Mouse (Mus musculus) limb, embryonic 11.5 days (tissue): ENCODE data around the gene Kif5c. TPM values are rescaled to one million over a fixed set of nuclear protein-coding genes. Genes with fewer than 3 reads are reported as not detected.
A peak's percentile ranks its signal among the peaks of the same experiment; 100 is the strongest.

Experiments
- ATAC-seq: fragments of 200-750 bp; cut with Nextera tagmentation; 2 replicates; pipeline ENCODE4 v1.8.0; 2017; ENCODE audit warnings: low read depth; ENCODE audit not compliant: insufficient number of reproducible peaks, low FRiP score, low TSS enrichment
- DNase-seq: peaks from one replicate; pipeline ENCODE4 v3.0.0-alpha.2; 2015; ENCODE audit warnings: low spot score
- H3K27ac ChIP-seq: fragments of 300-500 bp; sonication (generic); replicated peaks from 2 replicates; pipeline ENCODE4 v1.5.1; 2014; ENCODE audit warnings: low read depth, mild to moderate bottlenecking, low read length
- H3K27me3 ChIP-seq: fragments of 300-500 bp; sonication (generic); 2 replicates; pipeline ENCODE4 v1.6.1; 2014; ENCODE audit warnings: mild to moderate bottlenecking, low read length, mixed read lengths; ENCODE audit not compliant: control insufficient read depth, insufficient read depth
- H3K36me3 ChIP-seq: fragments of 300-500 bp; sonication (generic); 2 replicates; pipeline ENCODE4 v1.6.1; 2014; ENCODE audit warnings: mild to moderate bottlenecking, low read length, moderate library complexity, mixed read lengths; ENCODE audit not compliant: control insufficient read depth, insufficient read depth
- H3K4me1 ChIP-seq: fragments of 300-500 bp; sonication (generic); 2 replicates; pipeline ENCODE4 v1.6.1; 2014; ENCODE audit warnings: low read length, mixed read lengths; ENCODE audit not compliant: control insufficient read depth, insufficient read depth
- H3K4me2 ChIP-seq: fragments of 300-500 bp; sonication (generic); 2 replicates; pipeline ENCODE4 v1.6.1; 2014; ENCODE audit warnings: low read depth, mild to moderate bottlenecking, moderate library complexity; ENCODE audit not compliant: severe bottlenecking
- H3K4me3 ChIP-seq: fragments of 300-500 bp; sonication (generic); 2 replicates; pipeline ENCODE4 v1.5.1; 2014; ENCODE audit warnings: low read depth, low read length
- H3K9ac ChIP-seq: fragments of 300-500 bp; sonication (generic); 2 replicates; pipeline ENCODE4 v1.6.1; 2014; ENCODE audit warnings: mild to moderate bottlenecking, low read length
- H3K9me3 ChIP-seq: fragments of 300-500 bp; sonication (generic); 2 replicates; pipeline ENCODE4 v1.6.1; 2016; ENCODE audit warnings: low read length; ENCODE audit not compliant: control insufficient read depth
- WGBS: fragments of 180-500 bp; shearing (Covaris S2); extraction: QIAGEN DNeasy Blood & Tissue Kit; methylation state at CpG from one replicate; pipeline ENCODE4 v1.1.7; 2014; 5-methylcytosine and 5-hydroxymethylcytosine counted together
- polyA plus RNA-seq: library from polyadenylated mRNA; unstranded; fragments of >200 nt; fragmentation: Nextera tagmentation; extraction: Ambion mirVana; gene quantifications from 2 replicates; pipeline ENCODE4 v1.2.1, GENCODE M21; 2014

Gene Kif5c
- polyA plus RNA-seq, 1 experiment from 2014 or later = 15.2 TPM

GRCm38 (mm10) chr2:49770440-49770839 is 151.3 kb downstream of the Kif5c start:
- ATAC-seq (no peak), DNase-seq (no peak)
- Histone ChIP-seq H3K9me3 (no peaks in the 10 kb centered on the region), H3K27ac (no peak overlapping the region), H3K4me2 (no peak overlapping the region), H3K36me3 (peaks cover 2% of the 10 kb centered on the region; the same call in 1 of the 2 replicates), H3K4me3 (no peak overlapping the region), H3K27me3 (no peaks in the 10 kb centered on the region), H3K9ac (no peak overlapping the region), H3K4me1 (no peaks in the 10 kb centered on the region)
- 86% methylated on average over 5 of the region's 5 CpGs for WGBS

- H3K4me2 ChIP-seq = no peak overlapping the region
- no peak overlapping the region for H3K4me3 ChIP-seq
- no peak for ATAC-seq
- H3K36me3 ChIP-seq = peaks cover 2% of the 10 kb centered on the region; the same call in 1 of the 2 replicates
- H3K4me1 ChIP-seq = no peaks in the 10 kb centered on the region
- no peaks in the 10 kb centered on the region for H3K27me3 ChIP-seq
- H3K9ac ChIP-seq = no peak overlapping the region
- no peak overlapping the region for H3K27ac ChIP-seq
- H3K9me3 ChIP-seq = no peaks in the 10 kb centered on the region
- DNase-seq = no peak
- WGBS = 77% methylated on average over 11 of the region's 11 CpGs
These were observed 152.1 kb downstream of the Kif5c start for GRCm38 (mm10) chr2:49771172-49771571.

- ATAC-seq = no peak
These were observed 154.3 kb downstream of the Kif5c start for GRCm38 (mm10) chr2:49773194-49773931.

GRCm38 (mm10) chr2:49774180-49774579 is 155.1 kb downstream of the Kif5c start:
- Histone ChIP-seq H3K4me3 (no peak overlapping the region), H3K9ac (no peak overlapping the region), H3K9me3 (no peaks in the 10 kb centered on the region), H3K36me3 (no peaks in the 10 kb centered on the region), H3K27me3 (no peaks in the 10 kb centered on the region), H3K27ac (no peak overlapping the region), H3K4me1 (no peaks in the 10 kb centered on the region), H3K4me2 (no peak overlapping the region)
- ATAC-seq = no peak
- no peak for DNase-seq

More at GRCm38 (mm10) chr2:49773194-49773931, 154.3 kb downstream of the Kif5c start:
- H3K4me1 ChIP-seq = no peaks in the 10 kb centered on the region
- no peak overlapping the region for H3K27ac ChIP-seq
- no peaks in the 10 kb centered on the region for H3K27me3 ChIP-seq
- no peaks in the 10 kb centered on the region for H3K9me3 ChIP-seq
- no peak for DNase-seq
- 88% methylated on average over 10 of the region's 10 CpGs for WGBS
- no peak overlapping the region for H3K4me3 ChIP-seq
- H3K4me2 ChIP-seq = no peak overlapping the region
- H3K36me3 ChIP-seq = peaks cover under 1% of the 10 kb centered on the region; the same call in 1 of the 2 replicates
- no peak overlapping the region for H3K9ac ChIP-seq

- ATAC-seq (no peak), DNase-seq (no peak)
- Histone ChIP-seq H3K4me1 (no peaks in the 10 kb centered on the region), H3K9ac (no peak overlapping the region), H3K4me2 (no peak overlapping the region), H3K9me3 (no peaks in the 10 kb centered on the region), H3K36me3 (no peaks in the 10 kb centered on the region), H3K27ac (no peak overlapping the region), H3K4me3 (no peak overlapping the region), H3K27me3 (no peaks in the 10 kb centered on the region)
- 89% methylated on average over 4 of the region's 4 CpGs for WGBS
These were observed 156.1 kb downstream of the Kif5c start for GRCm38 (mm10) chr2:49775187-49775586.

- DNase-seq = no peak
- no peaks in the 10 kb centered on the region for H3K9me3 ChIP-seq
- no peak for ATAC-seq
- no peak overlapping the region for H3K9ac ChIP-seq
- no peaks in the 10 kb centered on the region for H3K4me1 ChIP-seq
- H3K36me3 ChIP-seq = no peaks in the 10 kb centered on the region
- no peak overlapping the region for H3K4me2 ChIP-seq
- no peak overlapping the region for H3K27ac ChIP-seq
- H3K27me3 ChIP-seq = no peaks in the 10 kb centered on the region
- no peak overlapping the region for H3K4me3 ChIP-seq
These were observed 156.6 kb downstream of the Kif5c start for GRCm38 (mm10) chr2:49775735-49776134.

GRCm38 (mm10) chr2:49776407-49776806 is 157.3 kb downstream of the Kif5c start:
- no peaks in the 10 kb centered on the region for H3K36me3 ChIP-seq
- H3K9me3 ChIP-seq = no peaks in the 10 kb centered on the region
- no peaks in the 10 kb centered on the region for H3K27me3 ChIP-seq
- no peaks in the 10 kb centered on the region for H3K4me1 ChIP-seq
- no peak overlapping the region for H3K4me2 ChIP-seq
- 81% methylated on average over 4 of the region's 4 CpGs for WGBS
- no peak overlapping the region for H3K27ac ChIP-seq
- no peak overlapping the region for H3K4me3 ChIP-seq
- ATAC-seq (no peak), DNase-seq (no peak)
- no peak overlapping the region for H3K9ac ChIP-seq

- DNase-seq = peak; percentile 61
- peaks cover 34% of the 10 kb centered on the region for H3K27me3 ChIP-seq
These were observed 168.4 kb downstream of the Kif5c start, which contains the start of gene Lypd6b for GRCm38 (mm10) chr2:49787376-49788050. Lypd6b (plus strand) TSS chr2:49787688.

More at GRCm38 (mm10) chr2:49787376-49788050, 168.4 kb downstream of the Kif5c start, which contains the start of gene Lypd6b:
- Histone ChIP-seq H3K4me3 (peak within 1 kb of the TSS; percentile 55), H3K4me1 (peaks cover 3% of the 10 kb centered on the region; the same call in 1 of the 2 replicates), H3K9me3 (no peaks in the 10 kb centered on the region), H3K4me2 (peak within 1 kb of the TSS; percentile 100), H3K27ac (no peak within 1 kb of the TSS), H3K36me3 (no peaks in the 10 kb centered on the region), H3K9ac (peak within 1 kb of the TSS; percentile 72)
- peak; percentile 49; the same call in 1 of the 2 replicates for ATAC-seq
- WGBS = under 1% methylated on average over 77 of the region's 79 CpGs
